Mouse (Mus musculus) frontal cortex, postnatal 10 days (tissue): Measurements from ENCODE around the gene Stambpl1.

Source experiments
- DNase-seq, 2 experiments: peaks; one replicate each; pipeline ENCODE4 v3.0.0; 2022; ENCODE audit warnings: low spot score in 2 of 2, mixed read lengths in 1 of 2

The Stambpl1 gene

DNA sequence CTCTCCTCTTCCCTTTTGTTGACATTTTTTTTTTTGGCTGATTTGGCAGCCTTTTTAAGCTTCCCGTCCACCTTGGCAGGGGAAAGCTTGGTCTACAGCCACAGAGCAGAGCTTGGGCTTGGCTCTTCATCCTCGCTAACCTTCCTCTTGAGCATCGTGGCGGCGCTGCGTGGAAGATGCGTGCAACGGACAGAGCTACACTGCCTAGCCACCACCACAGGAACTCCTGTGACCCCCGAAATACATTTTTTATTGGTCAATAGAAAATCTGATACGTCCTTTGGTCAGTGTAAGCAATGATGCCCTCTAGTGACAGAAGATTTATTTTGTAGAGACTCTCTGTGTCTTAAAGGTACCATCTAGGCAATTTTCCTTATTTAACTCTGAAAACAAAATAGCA, 92.4 kb downstream of the Stambpl1 start:
- no peak for DNase-seq

DNA sequence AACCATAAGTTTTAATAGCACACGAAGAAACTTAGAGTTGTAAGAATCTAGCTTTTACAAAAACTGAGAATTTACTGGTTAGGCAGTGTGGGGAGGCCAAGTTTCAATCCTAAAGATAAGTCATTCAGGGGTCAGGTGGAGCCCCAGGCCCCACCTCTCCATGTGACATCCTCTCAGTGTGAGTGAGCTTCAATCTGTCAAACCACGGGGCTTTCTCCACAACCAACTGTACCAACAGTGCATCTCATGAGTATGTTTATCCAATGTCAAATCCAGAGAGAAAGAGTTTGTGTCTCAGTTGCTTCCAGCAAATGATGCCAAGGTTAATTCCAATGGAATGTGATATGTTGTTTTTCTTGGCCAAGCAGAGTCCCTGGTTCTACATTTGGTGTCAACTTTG, 92.8 kb downstream of the Stambpl1 start:
- DNase-seq: no peak

DNA sequence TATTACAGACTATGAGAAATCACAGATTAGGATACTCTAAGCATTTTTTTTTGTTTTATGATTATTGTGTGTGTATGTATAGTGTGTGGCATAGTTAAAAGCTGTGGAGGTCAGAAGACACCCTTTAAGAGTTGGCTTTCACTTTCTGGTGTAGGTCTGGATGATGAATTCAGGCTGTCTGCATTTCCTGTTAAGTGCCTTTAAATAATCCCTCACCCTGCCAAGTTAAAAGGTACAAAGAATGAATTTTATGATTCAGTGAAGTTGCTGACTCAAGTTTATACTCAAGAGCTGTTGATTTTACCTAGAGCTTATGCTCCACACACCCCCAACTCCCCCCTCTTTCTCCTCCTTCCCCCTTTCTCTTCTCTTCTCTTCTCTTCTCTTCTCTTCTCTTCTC, 95.2 kb downstream of the Stambpl1 start:
- no peak for DNase-seq

- DNase-seq: no peak
Observed at GRCm38 (mm10) chr19:34287656-34288415, 95.8 kb downstream of the Stambpl1 start.

DNA sequence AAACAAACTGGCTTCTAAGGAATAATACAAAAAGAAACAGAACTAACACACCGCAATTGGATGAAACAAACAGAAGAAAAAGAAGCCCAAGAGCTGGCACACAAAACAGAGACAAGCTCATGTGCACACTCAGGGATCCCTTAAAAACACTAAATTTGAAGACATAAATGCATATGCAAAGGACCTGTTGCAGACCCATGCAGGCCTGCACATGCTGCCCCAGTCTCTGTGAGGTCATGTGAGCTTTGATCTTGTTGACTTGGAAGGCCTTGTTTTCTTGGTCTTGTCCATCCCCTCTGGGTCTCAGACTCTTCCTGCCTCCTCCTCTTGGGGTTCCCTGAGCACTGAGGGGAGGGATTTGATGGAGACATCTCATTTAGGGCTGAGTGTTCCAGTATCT, 96.7 kb downstream of the Stambpl1 start:
- no peak for DNase-seq
